10 mouse cellular contexts compared by ENCODE assay signal in the genomic region with DNA sequence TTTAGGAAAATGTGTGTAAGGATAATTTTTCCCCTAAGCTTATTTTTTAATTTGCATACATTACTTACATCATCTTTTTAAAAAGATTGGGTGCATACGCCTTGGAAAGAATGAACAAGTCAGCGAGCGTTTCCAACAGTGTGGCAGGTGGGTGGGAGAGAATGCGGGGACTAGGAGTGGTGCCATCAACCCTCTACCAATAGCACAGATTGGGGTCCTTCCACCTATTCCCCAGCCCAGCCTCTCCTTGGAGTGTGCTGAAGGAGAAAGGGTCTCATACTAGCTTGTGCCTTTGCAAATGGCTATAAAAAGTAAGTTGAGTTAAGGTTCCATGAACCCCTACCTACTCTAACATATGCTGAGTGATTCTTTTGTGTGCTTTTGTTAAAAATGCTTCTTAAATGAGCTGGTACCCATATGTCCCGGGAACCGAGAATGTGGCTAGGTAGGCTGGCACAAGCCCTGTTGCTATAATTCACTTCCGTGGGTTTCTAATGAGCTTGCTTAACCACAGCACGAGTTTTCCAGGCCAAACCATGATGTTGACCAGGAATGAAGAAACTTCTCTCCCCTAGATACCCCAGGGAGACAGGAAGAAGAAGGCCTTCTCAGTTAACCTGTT.
"Had no signal": no experiment of that assay in that cellular context is flagged by ENCODE, and none has a peak within 500 bp of the region (broad histone marks: within the 10 kb centered on the region; RNA-seq: fewer than 3 reads in every experiment).

No protein-coding gene starts in this region.

- DNase-seq: kidney, adult 18-20 months; kidney, postnatal 25 days; liver, embryonic 13.5 days; lung, adult 2 months; lung, postnatal 14 days; lung, postnatal 4 days; midbrain, embryonic 14.5 days; right cerebral cortex, postnatal 14 days; thymus, postnatal 25 days had no signal

- ATAC-seq: intestine, embryonic 15.5 days had no signal
